ENCODE assay signal across 7 mouse cellular contexts in the genomic region with DNA sequence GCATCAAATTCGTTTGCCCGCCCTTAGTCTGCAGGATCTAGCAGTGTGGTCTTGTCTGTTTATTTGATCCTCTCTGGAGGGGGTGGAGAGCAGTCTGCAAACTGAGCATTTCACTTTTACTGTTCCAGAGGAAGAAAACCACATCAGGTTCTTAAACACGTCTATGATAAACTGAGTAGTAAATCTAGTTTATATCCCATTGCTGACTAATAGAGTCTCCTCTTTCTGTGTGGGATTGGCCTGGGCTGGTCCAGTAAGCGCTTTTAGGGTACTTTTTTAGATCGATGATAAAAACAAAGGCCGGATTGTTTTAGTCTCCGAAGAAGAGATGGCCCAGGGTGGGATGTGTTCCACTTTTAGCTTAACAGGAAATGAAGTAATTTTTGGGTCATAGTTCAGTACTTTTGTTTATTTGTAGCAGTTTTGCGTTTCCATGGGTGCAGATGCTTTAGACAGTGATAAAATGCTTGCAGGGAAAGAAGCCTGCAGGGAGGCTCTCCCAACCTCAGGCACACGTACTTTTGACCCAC.
DNase-seq lines count a peak whose midpoint lies in the region; ATAC-seq and TF ChIP-seq lines count a peak whose summit lies in the region.

No protein-coding gene starts in this region.

- ATAC-seq in intestine, postnatal 0 days, result peak; percentile 83

- no peak overlapping the region for H3K4me3 ChIP-seq in intestine, postnatal 0 days (ENCODE audit: low read depth, low read length)

- TF ChIP-seq CTCF in intestine, postnatal 0 days (IDR thresholded peaks at IDR 0.05; ENCODE audit: low read depth), result no peak

- DNase-seq in 3134 (ENCODE audit: extremely low read depth, insufficient read length, low spot score), result peak; percentile 19
- peak; percentile 57 for DNase-seq in A20 (ENCODE audit: low read depth, low spot score)
- DNase-seq in fibroblast of lung, adult 2 months (ENCODE audit: low read depth), result peak; percentile 59
- peak; percentile 75 for DNase-seq in mesoderm, embryonic 11.5 days (ENCODE audit: low read depth, low spot score)
- no peak for DNase-seq in frontal cortex, adult 2 months (ENCODE audit: extremely low spot score in 1 of 2, low spot score in 1 of 2)
- DNase-seq in gastrocnemius, adult 8-10 months (ENCODE audit: low spot score in 2 of 2), result no peak

- H3K27me3 ChIP-seq in intestine, postnatal 0 days (replicated peaks; ENCODE audit: control insufficient read depth, insufficient read depth, low read length), result no peaks in the 10 kb centered on the region

- H3K36me3 ChIP-seq in intestine, postnatal 0 days (ENCODE audit: control insufficient read depth, insufficient read depth), result peaks cover 6% of the 10 kb centered on the region

- 0 out of 2 replicates have a peak, but pooled peaks cover 9% of the 10 kb centered on the region for H3K4me1 ChIP-seq in intestine, postnatal 0 days (replicated peaks; ENCODE audit: control insufficient read depth, insufficient read depth, low read length)

- peak overlapping the region; percentile 42 for H3K27ac ChIP-seq in intestine, postnatal 0 days (ENCODE audit: low read depth, low read length)

- peak overlapping the region; percentile 35 for H3K4me2 ChIP-seq in intestine, postnatal 0 days (replicated peaks; ENCODE audit: low read depth)

- no peaks in the 10 kb centered on the region for H3K9me3 ChIP-seq in intestine, postnatal 0 days (ENCODE audit: control insufficient read depth)

- 10% methylated on average over 9 of the region's 9 CpGs for WGBS in intestine, postnatal 0 days

- no peak overlapping the region for H3K9ac ChIP-seq in intestine, postnatal 0 days (ENCODE audit: low read depth, low read length)

Comparison
In these comparisons a context has a peak if more than half of its experiments do, and no peak if none do; other contexts are left out.
1. DNase-seq: peak in 3134 (single experiment), A20 (single experiment), fibroblast of lung, adult 2 months (single experiment) and mesoderm, embryonic 11.5 days (single experiment); none in frontal cortex, adult 2 months (0 of 2) and gastrocnemius, adult 8-10 months (0 of 2).